Mouse (Mus musculus) heart, adult 11 months (tissue): Measurements from ENCODE around the gene Sectm1a.
"Not testable (repeated sequence)": the region's sequence is repeated elsewhere in the genome, so short reads cannot be mapped to it uniquely, and the experiment has no call there.

Source experiments
- DNase-seq: peaks from one replicate; pipeline ENCODE4 v3.0.0; 2022

Sectm1a gene

DNA sequence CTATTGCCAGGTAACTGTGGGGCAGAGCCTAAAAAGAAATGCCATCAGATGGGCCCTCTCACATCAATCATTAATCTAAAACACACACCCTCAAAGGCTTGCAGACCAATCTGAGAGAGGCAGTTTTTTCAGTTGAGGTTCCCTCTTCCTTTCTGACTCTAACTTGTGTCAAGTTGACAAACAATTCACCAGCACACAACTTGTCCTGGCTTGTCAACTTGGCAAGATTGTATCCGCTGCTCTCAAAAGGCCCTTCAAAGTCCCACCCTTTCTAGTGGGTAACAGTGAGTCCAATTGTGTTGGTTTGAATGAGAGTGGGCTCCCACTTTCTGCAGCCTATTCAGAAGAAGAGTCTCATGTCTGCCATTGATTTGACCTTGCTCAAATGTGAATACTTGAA, 35.7 kb downstream of the Sectm1a start:
- no peak for DNase-seq

- not testable (repeated sequence) for DNase-seq
Observed at GRCm38 (mm10) chr11:121043025-121043424, 38.0 kb downstream of the Sectm1a start.

GRCm38 (mm10) chr11:121042480-121042879, 38.5 kb downstream of the Sectm1a start:
- DNase-seq = no peak

DNA sequence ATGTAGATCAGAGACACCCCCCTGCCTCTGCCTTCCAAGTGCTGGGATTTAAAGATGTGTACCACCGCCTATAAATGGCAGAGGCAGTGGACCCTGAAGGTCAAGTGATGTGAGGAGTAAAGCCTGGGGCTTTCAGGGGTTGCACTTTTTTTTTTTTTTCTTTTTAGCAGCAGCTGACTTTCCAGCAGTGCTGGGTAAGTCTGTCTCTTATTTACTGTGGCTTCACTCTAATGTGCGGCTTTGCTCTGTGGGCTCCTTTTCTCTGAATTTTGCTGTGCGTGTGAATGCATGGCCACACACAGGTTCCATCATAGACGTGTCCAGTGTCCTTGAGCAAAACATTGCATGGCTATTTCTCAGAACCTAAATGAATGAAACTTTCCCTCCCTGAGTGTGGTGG, 39.4 kb downstream of the Sectm1a start:
- DNase-seq = no peak

GRCm38 (mm10) chr11:121041212-121041611, 39.8 kb downstream of the Sectm1a start:
- peak; percentile 96 for DNase-seq

- no peak for DNase-seq
Observed at GRCm38 (mm10) chr11:121039302-121039701, 41.7 kb downstream of the Sectm1a start, which contains the start of gene Cd7. TSS of gene Cd7 (minus strand) at chr11:121039418.

GRCm38 (mm10) chr11:121038366-121039240, 42.4 kb downstream of the Sectm1a start:
- DNase-seq = no peak

DNA sequence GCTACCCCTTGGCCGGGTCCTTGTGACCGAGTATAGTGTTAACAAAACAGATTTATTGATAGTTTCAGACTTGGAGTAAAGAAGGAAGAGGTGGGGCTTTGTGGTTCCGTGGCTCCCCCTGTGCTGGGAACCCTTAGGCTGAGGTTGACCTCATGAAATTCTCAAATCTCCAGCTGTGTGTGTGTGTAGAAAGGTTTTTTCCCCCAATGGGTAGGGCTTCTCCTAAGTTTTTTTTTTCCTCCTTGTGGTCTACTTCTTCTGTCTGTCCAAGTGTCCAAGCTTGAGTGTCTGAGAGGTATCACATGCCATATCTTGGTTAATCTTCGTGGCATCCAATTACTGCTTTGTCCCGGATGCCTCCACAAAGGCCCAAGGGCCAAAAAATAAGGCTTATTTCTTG, 47.9 kb downstream of the Sectm1a start:
- no peak for DNase-seq

- no peak for DNase-seq
Observed at GRCm38 (mm10) chr11:121027259-121027658, 53.8 kb downstream of the Sectm1a start.

DNA sequence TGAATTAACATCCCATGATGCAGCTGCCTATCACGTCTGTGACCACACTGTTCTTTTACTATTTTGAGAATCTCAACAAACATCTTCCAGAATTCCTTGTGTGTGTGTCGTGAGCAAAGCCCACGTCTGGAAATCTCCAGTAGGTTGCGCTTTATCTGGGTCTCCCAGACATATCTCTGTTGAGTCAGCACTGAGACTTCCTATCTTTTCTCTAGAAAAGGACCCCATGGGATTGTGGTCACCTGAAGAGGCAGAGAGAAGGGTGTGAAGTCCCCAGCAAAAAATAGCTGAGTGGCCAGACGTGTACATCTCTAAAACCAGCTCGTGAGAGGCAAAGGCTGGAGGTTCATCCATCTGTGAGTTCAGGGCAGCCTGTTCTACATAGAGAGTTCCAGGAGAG, 56.9 kb downstream of the Sectm1a start:
- DNase-seq = no peak

- DNase-seq = no peak
Observed at GRCm38 (mm10) chr11:121019501-121019900, 61.5 kb downstream of the Sectm1a start.

DNA sequence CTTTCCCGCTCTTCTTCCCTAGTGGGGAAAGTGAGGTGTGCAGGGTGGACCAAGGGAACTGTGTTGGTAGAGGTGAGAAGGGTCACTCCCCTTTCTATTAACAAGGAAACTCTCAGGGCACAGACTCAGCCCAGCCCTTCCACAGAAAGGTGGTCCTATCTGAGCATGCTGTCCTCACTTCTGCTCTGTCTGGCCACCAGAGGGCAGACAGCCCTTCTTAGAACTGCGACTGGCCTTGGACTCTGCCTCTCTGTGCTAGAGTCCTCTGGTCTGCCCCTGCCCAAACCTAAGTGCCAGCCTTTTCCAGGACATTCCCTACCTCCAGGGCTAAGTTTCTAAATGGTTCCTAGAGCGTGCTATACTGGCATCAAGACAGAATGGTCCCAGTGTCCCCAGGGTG, 63.3 kb downstream of the Sectm1a start:
- peak; percentile 93 for DNase-seq
